Mouse (Mus musculus) right cerebral cortex, adult 18-20 months (tissue): ENCODE data around the gene Psg25.
"Not testable (repeated sequence)": the region's sequence is repeated elsewhere in the genome, so short reads cannot be mapped to it uniquely, and the experiment has no call there.

Experiments
- DNase-seq: peaks from one replicate; pipeline ENCODE4 v3.0.0; 2022; ENCODE audit warnings: mixed read lengths

Gene Psg25

DNA sequence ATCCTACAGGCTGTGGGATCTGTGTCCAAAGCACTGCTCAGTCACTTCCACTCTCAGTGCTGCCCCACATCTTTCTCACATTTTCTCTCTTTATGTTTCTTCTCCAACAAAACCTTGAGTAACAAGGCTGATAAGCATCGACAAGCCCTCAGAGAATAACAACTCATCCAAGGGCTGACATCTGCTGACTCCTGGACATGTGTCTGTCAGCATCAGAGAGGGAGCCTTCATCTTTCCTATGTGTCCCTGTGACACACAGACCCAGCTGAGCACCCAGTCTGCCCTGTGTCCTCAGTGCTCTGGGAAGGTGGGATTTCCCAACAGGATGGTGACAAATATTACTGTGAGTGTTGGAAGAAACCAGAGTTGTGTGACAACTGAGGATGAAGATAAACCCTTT, at the start of gene Psg25:
Gene Psg25 (minus strand): TSS at position 101 of the 400 bp plus-strand sequence.
- no peak for DNase-seq

DNA sequence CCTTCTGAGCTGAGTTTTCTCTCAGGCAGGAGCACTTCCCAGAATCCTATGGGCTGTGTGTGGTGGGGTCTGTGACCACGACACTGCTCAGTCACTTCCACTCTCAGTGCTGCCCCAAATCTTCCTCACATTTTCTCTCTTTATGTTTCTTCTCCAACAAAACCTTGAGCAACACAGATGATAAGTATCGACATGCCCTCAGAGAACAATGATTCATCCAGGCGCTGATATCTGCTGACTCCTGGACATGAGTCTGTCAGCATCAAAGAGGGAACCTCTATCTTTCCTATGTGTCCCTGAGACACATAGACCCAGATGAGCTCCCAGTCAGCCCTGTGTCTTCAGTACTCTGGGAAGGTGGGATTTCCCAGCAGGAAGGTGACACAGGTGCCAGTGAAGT, 35.1 kb upstream of the Psg25 start, which contains the start of gene Psg27:
Gene Psg27 (minus strand): TSS at position 101 of the 400 bp plus-strand sequence.
- DNase-seq = no peak

DNA sequence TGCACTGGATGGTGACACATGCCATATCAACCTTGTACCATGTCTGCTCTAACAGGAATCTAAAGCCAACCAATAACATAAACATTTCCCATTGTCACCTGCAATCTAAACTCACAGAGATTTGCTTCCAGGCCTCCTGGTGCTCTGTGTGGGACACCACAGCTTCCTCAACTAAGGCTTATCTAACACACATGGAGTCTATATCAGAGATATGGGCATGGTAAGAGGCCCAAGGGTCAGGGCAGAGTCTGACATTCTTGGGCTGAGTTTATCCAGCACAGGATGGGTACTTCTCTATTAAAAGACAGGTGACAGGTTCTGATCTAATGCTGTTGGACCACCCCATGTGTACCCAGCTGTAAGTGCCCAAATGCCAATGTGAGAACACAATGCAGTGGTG, 27.8 kb upstream of the Psg25 start:
- no peak for DNase-seq

DNA sequence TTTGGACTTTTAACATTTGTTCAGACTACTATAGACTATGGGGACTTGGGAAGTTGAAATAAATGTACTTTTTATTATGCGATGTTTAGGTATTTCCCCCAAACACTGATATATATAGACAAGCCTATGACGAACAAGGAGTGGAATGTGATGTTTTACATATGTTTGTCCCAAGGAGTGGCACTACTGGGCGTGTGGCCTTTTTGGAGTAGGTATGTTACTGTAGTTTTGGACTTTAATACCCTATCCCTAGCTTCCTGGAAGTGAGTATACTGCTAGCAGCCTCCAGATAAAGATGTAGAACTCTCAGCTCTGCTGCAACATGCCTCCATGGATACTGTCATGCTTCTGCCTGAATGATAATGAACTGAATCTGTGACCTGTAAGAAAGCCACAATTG, 23.7 kb upstream of the Psg25 start:
- DNase-seq = not testable (repeated sequence)

DNA sequence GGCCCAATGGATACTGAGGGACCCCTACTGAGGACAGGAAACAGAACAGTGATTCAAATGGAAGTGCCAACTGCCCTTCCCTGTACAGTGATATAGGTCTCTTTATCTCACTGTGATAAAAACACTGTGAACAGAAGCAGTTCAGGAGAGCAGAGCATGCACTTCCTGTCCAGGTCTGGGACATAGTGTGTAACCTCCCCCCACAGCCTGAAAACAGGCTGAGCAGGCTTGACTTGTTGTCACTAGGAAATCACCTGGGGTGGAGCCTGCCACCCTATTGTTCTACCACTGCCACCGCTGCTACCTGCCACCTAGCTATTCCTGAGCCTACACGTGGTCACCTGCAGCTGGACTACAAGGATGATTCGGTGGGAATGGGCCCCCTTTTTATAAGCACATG, 1.4 kb upstream of the Psg25 start:
- no peak for DNase-seq

DNA sequence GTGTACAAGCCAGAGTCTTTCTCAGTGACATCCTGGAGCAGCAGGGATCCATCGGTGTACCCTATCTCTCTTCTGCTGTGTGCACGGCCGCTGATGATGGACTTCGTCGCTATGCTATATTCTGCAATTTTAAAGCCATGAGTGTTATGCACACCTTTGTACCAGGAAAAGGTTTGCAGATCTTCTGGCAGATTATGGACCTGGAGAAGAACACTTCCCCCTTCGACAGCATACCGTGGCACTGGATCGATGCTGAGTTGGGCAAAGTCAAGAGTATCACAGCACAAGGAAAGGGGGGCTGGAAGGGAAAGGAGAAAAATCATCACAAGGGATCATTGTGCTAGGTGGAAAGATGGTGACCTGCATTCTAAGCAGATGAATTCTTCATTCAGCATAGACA, 7.4 kb downstream of the Psg25 start:
- no peak for DNase-seq

DNA sequence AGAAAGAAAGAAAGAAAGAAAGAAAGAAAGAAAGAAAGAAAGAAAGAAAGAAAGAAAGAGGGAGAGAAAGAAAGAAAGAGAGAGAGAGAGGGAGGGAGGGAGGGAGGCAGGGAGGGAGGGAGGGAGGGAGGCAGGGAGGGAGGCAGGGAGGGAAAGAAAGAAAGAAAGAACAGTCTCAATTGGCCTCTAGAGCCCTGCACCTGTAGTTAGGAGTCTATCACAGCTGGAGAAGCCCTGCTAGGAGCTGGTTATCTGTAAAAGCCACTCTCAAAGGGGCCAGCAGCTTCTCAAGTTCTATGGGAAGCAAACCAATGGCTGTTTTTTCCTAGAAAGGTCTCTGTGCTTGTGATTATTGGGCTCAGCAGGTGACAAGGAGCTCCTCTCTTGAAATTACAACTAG, 19.2 kb downstream of the Psg25 start:
- DNase-seq = not testable (repeated sequence)

DNA sequence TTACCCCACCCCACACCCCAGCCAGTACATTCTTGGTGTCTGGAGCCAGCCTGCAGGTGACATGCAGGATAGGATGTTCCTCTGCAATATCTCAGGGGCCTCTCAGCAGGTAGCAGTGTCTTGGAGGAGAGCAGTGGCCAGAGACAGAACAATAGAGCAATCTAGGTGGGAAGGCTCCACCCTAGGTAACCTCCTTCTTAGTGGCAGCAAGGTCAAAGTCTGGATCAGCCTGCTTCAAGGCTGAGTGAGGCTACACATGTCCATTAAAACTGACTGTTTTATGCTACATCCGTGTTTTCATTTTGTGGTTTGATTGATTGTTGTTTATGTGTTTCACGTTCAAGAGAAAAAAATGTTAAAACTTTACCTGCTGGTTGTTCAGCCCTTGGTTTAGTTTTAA, 19.7 kb downstream of the Psg25 start:
- DNase-seq = not testable (repeated sequence)

DNA sequence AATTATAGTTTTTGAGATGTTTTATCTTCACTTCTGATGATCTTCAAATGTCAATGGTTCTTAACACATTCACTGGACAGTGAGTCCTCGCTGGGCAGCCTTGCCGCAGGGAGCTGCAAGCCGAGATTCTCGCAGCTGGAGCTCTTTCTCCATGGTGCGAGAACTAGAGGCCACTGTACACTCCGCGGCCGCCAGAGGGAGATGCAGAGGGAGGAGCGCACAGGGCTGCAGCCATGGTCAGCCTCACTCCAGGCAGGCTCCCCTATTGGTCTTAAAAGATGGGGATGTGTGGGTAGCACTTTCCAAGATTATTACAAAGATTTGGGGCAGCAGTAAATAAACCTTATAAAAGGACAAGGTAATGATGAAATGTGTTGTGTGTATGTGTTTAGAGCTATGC, 20.6 kb downstream of the Psg25 start:
- DNase-seq = no peak

DNA sequence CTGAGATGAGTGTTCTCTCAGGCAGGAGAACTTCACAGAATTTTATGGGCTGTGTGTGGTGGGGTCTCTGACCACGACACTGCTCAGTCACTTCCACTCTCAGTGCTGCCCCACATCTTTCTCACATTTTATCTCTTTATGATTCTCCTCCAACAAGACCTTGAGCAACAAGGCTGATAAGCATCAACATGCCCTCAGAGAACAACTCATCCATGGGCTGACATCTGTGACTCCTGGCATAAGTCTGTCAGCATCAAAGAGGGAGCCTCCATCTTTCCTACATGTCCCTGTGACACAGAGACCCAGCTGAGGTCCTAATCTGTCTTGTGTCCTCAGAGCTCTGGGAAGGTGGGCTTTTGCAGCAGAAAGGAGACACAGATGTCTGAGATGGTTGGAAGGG, 48.0 kb downstream of the Psg25 start, which contains the start of gene Psg26:
Gene Psg26 (minus strand): TSS at position 101 of the 400 bp plus-strand sequence.
- no peak for DNase-seq
